Mouse (Mus musculus) midbrain, embryonic 15.5 days (tissue): ENCODE data around the gene Nfkbil1. TPM values are rescaled to one million over a fixed set of nuclear protein-coding genes. Genes with fewer than 3 reads are reported as not detected.

ENCODE experiments used
- ATAC-seq: fragments of 200-750 bp; cut with Nextera tagmentation; replicated peaks from 2 replicates; pipeline ENCODE4 v1.8.0; 2017; ENCODE audit warnings: moderate TSS enrichment
- H3K27ac ChIP-seq: fragments of 300-500 bp; sonication (generic); 2 replicates; pipeline ENCODE4 v1.5.1; 2015; ENCODE audit warnings: mild to moderate bottlenecking, inconsistent platforms
- H3K27me3 ChIP-seq: fragments of 300-500 bp; sonication (generic); replicated peaks from 2 replicates; pipeline ENCODE4 v1.6.1; 2015; ENCODE audit warnings: inconsistent platforms
- H3K36me3 ChIP-seq: fragments of 300-500 bp; sonication (generic); replicated peaks from 2 replicates; pipeline ENCODE4 v1.6.1; 2015; ENCODE audit warnings: inconsistent platforms
- H3K4me1 ChIP-seq: fragments of 300-500 bp; sonication (generic); 2 replicates; pipeline ENCODE4 v1.6.1; 2015; ENCODE audit warnings: inconsistent platforms
- H3K4me2 ChIP-seq: fragments of 300-500 bp; sonication (generic); 2 replicates; pipeline ENCODE4 v1.6.1; 2015; ENCODE audit warnings: inconsistent platforms, mild to moderate bottlenecking, moderate library complexity
- H3K4me3 ChIP-seq: fragments of 300-500 bp; sonication (generic); 2 replicates; pipeline ENCODE4 v1.5.1; 2015; ENCODE audit warnings: mild to moderate bottlenecking, inconsistent platforms
- H3K9ac ChIP-seq: fragments of 300-500 bp; sonication (generic); 2 replicates; pipeline ENCODE4 v1.6.1; 2015; ENCODE audit warnings: mild to moderate bottlenecking, inconsistent platforms
- H3K9me3 ChIP-seq: fragments of 300-500 bp; sonication (generic); 2 replicates; pipeline ENCODE4 v1.6.1; 2016; ENCODE audit warnings: inconsistent platforms
- WGBS: fragments of 180-500 bp; shearing (Covaris S2); methylation state at CpG from one replicate; pipeline ENCODE4 v1.1.7; 2015; ENCODE audit warnings: mixed read lengths; 5-methylcytosine and 5-hydroxymethylcytosine counted together
- polyA plus RNA-seq: library from polyadenylated mRNA; unstranded; fragments of >200 nt; fragmentation: Nextera tagmentation; extraction: Ambion mirVana; gene quantifications from 2 replicates; pipeline ENCODE4 v1.2.1, GENCODE M21; 2015

The Nfkbil1 gene
- polyA plus RNA-seq, 1 experiment from 2014 or later: 11.7 TPM

- Histone ChIP-seq H3K36me3 (no peaks in the 10 kb centered on the region), H3K9me3 (no peaks in the 10 kb centered on the region), H3K4me1 (peaks cover 8% of the 10 kb centered on the region), H3K27me3 (peaks cover 12% of the 10 kb centered on the region; the same call in 1 of the 2 replicates), H3K4me3 (no peak overlapping the region), H3K9ac (no peak overlapping the region), H3K4me2 (no peak overlapping the region), H3K27ac (no peak overlapping the region)
- no peak for ATAC-seq
- 71% methylated on average over 13 of the region's 13 CpGs for WGBS
These were observed 26.1 kb upstream of the Nfkbil1 start for GRCm38 (mm10) chr17:35261651-35262050.

- Histone ChIP-seq H3K4me2 (no peak overlapping the region), H3K4me1 (peaks cover 8% of the 10 kb centered on the region), H3K9me3 (no peaks in the 10 kb centered on the region), H3K36me3 (no peaks in the 10 kb centered on the region), H3K4me3 (no peak overlapping the region), H3K9ac (no peak overlapping the region), H3K27ac (no peak overlapping the region), H3K27me3 (peaks cover 12% of the 10 kb centered on the region; the same call in 1 of the 2 replicates)
- 71% methylated on average over 4 of the region's 4 CpGs for WGBS
- ATAC-seq: no peak
These were observed 24.0 kb upstream of the Nfkbil1 start for GRCm38 (mm10) chr17:35259621-35260020.

- Histone ChIP-seq H3K27ac (no peak overlapping the region), H3K9ac (no peak overlapping the region), H3K36me3 (peaks cover 6% of the 10 kb centered on the region), H3K9me3 (no peaks in the 10 kb centered on the region), H3K4me1 (peaks cover 7% of the 10 kb centered on the region), H3K27me3 (0 out of 2 replicates have a peak, but pooled peaks cover 8% of the 10 kb centered on the region), H3K4me3 (no peak overlapping the region), H3K4me2 (peak overlapping the region; percentile 34; the same call in 1 of the 2 replicates)
- no peak for ATAC-seq
- WGBS: 60% methylated on average over 13 of the region's 14 CpGs
These were observed 23.2 kb upstream of the Nfkbil1 start for GRCm38 (mm10) chr17:35258492-35259478.

DNA sequence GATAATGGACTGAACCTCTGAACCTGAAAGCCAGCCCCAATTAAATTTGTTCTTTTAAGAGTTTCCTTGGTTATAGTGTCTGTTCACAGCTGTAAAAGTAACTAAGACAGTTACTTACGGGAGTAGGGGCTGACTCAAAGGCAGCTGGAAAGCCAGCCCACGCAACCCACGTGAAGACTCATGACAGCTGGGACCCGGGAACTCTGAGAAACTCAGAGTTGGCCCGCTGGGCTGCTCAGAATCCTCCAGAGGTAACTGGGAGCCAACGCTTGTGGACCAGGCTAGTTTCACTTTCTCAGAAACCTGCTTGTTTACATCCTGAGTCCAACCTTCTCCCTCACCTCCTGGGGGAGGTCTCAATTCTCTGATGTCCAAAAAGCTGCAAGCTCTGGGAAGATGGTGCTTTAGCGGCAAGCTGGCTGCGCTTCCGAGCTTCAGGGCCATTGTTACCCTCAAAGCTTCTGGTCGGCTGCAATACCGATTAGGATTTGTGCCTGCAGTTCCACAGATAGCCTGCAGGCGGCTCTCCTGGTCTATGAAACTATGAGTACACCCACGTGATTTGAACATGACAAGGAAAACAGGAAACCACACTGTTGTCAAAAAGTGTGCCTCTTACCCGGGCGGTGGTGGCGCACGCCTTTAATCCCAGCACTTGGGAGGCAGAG, 22.4 kb upstream of the Nfkbil1 start:
- Histone ChIP-seq H3K9ac (no peak overlapping the region), H3K9me3 (no peaks in the 10 kb centered on the region), H3K4me1 (0 out of 2 replicates have a peak, but pooled peaks cover 4% of the 10 kb centered on the region), H3K27me3 (0 out of 2 replicates have a peak, but pooled peaks cover 8% of the 10 kb centered on the region), H3K27ac (no peak overlapping the region), H3K36me3 (peaks cover 13% of the 10 kb centered on the region), H3K4me3 (no peak overlapping the region), H3K4me2 (peak overlapping the region; percentile 34)
- 13% methylated on average over 17 of the region's 17 CpGs for WGBS
- ATAC-seq: no peak

- ATAC-seq: no peak
- Histone ChIP-seq H3K9me3 (no peaks in the 10 kb centered on the region), H3K27me3 (0 out of 2 replicates have a peak, but pooled peaks cover 8% of the 10 kb centered on the region), H3K36me3 (peaks cover 19% of the 10 kb centered on the region), H3K4me2 (no peak overlapping the region), H3K9ac (no peak overlapping the region), H3K4me1 (0 out of 2 replicates have a peak, but pooled peaks cover 4% of the 10 kb centered on the region), H3K4me3 (no peak overlapping the region), H3K27ac (no peak overlapping the region)
- WGBS: 72% methylated on average over 1 of the region's 1 CpGs
These were observed 21.8 kb upstream of the Nfkbil1 start for GRCm38 (mm10) chr17:35257378-35257777.

DNA sequence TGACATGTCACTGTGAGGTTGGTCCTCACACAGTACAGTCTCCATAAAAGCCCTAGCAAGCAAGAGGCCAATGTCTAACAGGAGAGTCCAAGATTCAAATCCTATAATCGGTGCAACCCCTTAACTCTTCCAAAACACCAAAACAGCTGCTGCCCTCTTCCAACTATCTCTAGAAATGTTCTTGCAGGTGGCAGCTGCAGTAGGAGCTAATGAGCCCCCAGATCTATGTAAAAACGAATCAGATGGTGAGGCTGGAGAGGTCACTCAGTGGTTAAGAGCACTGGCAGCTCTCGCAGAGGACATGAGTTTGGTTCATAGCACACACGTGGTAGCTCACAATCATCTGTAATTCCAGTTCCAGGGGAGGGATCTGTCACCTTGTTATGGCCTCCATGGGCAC, 20.1 kb upstream of the Nfkbil1 start:
- Histone ChIP-seq H3K9me3 (no peaks in the 10 kb centered on the region), H3K27me3 (no peaks in the 10 kb centered on the region), H3K36me3 (peaks cover 34% of the 10 kb centered on the region), H3K4me3 (no peak overlapping the region), H3K4me2 (no peak overlapping the region), H3K9ac (no peak overlapping the region), H3K4me1 (0 out of 2 replicates have a peak, but pooled peaks cover 4% of the 10 kb centered on the region), H3K27ac (no peak overlapping the region)
- WGBS: 67% methylated on average over 4 of the region's 4 CpGs
- no peak for ATAC-seq

- Histone ChIP-seq H3K27me3 (no peaks in the 10 kb centered on the region), H3K27ac (no peak overlapping the region), H3K9me3 (no peaks in the 10 kb centered on the region), H3K36me3 (peaks cover 38% of the 10 kb centered on the region), H3K4me2 (no peak overlapping the region), H3K4me3 (no peak overlapping the region), H3K4me1 (0 out of 2 replicates have a peak, but pooled peaks cover 4% of the 10 kb centered on the region), H3K9ac (no peak overlapping the region)
- WGBS: 65% methylated on average over 3 of the region's 3 CpGs
- no peak for ATAC-seq
These were observed 19.7 kb upstream of the Nfkbil1 start for GRCm38 (mm10) chr17:35255301-35255700.

GRCm38 (mm10) chr17:35254241-35255098, 18.9 kb upstream of the Nfkbil1 start:
- H3K9ac ChIP-seq: no peak overlapping the region
- H3K4me1 ChIP-seq: 0 out of 2 replicates have a peak, but pooled peaks cover 4% of the 10 kb centered on the region
- no peak overlapping the region for H3K4me3 ChIP-seq
- peak; percentile 30 for ATAC-seq
- H3K27me3 ChIP-seq: no peaks in the 10 kb centered on the region
- H3K4me2 ChIP-seq: no peak overlapping the region
- 58% methylated on average over 11 of the region's 11 CpGs for WGBS
- peaks cover 45% of the 10 kb centered on the region for H3K36me3 ChIP-seq
- H3K27ac ChIP-seq: no peak overlapping the region
- H3K9me3 ChIP-seq: no peaks in the 10 kb centered on the region

- Histone ChIP-seq H3K36me3 (peaks cover 55% of the 10 kb centered on the region), H3K27me3 (no peaks in the 10 kb centered on the region), H3K4me3 (no peak overlapping the region), H3K9ac (no peak overlapping the region), H3K9me3 (no peaks in the 10 kb centered on the region), H3K27ac (no peak overlapping the region), H3K4me1 (0 out of 2 replicates have a peak, but pooled peaks cover 4% of the 10 kb centered on the region), H3K4me2 (no peak overlapping the region)
- 87% methylated on average over 32 of the region's 32 CpGs for WGBS
- peak; percentile 4; the same call in 1 of the 2 replicates for ATAC-seq
These were observed 17.9 kb upstream of the Nfkbil1 start for GRCm38 (mm10) chr17:35253293-35254093.

DNA sequence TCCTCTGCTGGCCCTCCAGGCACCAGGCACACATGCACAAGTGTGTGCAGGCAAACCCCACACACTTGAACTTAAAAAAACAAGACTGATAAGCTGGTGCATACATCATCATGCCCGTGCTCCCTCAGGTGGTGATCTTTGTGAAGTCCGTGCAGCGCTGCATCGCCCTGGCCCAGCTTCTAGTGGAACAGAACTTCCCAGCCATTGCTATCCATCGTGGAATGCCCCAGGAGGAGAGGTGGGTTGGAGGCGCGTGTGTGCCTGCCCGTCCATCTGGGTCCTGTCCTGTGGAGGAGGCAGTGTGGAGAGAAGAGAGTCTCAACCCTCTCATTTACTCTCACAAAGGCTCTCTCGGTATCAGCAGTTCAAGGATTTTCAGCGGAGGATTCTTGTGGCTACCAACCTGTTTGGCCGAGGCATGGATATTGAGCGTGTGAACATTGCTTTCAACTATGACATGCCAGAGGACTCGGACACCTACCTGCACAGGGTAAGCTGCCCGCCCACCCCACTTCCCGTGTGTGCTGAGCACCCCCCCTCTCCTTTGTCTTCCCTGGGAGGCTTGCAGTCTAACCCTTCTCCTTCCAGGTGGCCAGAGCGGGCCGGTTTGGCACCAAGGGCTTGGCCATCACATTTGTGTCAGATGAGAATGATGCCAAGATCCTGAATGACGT, 17.2 kb upstream of the Nfkbil1 start:
- no peak for ATAC-seq

More for the DNA sequence above, 17.2 kb upstream of the Nfkbil1 start:
- Histone ChIP-seq H3K27ac (no peak overlapping the region), H3K27me3 (no peaks in the 10 kb centered on the region), H3K4me3 (no peak overlapping the region), H3K9me3 (no peaks in the 10 kb centered on the region), H3K4me2 (no peak overlapping the region), H3K4me1 (0 out of 2 replicates have a peak, but pooled peaks cover under 1% of the 10 kb centered on the region), H3K36me3 (peaks cover 62% of the 10 kb centered on the region), H3K9ac (no peak overlapping the region)
- WGBS: 86% methylated on average over 18 of the region's 18 CpGs
